Mouse (Mus musculus) T-cell, adult 2 months (primary cell): ENCODE data around the gene Gpr19.
A peak's percentile ranks its signal among the peaks of the same experiment; 100 is the strongest.

Experiments used
- DNase-seq: peaks from one replicate; pipeline ENCODE4 v3.0.0; 2022; ENCODE audit warnings: low spot score

Gene Gpr19

DNA sequence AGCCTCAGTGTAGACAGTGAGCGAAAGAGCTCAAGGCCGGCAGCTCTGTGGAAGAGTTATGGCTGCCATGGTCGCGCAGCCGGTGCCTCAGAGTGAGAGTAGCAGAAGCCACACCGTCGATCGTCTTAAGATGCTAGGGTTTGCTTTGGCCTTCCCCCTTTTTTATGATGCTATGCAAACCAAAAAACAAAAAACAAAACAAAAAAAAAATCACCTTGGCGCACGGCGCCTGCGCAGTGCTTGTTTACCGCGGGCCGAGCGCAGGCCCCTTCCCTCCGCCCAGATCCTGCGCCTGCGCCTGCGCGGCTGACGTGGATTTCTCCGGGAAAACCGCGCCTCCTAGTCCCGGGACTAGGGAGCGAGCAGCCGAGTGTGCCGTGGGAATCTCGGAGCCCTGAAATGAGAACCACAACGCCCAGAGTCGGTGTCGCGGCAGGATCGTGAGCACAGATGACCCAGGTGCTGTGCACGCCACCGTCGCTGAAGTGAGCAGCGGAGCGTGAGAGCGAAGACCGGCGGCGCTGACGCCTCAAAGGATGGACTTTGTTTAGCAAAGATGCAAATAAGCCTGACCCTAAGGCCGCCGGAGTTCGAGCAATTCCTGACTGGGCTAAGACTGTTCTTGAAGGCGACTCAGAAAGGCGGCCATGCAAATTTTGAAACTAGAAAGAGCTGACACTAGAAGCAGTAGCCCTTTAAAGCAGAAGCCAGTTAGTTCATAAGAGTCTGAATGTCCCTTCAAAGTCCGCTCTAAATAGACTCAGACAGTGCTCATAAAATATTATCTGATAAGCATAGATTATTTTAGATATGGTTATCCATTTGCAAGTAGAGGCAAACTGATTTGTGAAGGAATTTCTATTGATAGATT lies at the start of gene Gpr19:
Gene Gpr19 (minus strand): TSS at position 484 of the 871 bp plus-strand sequence.
- peak; percentile 86 for DNase-seq

DNA sequence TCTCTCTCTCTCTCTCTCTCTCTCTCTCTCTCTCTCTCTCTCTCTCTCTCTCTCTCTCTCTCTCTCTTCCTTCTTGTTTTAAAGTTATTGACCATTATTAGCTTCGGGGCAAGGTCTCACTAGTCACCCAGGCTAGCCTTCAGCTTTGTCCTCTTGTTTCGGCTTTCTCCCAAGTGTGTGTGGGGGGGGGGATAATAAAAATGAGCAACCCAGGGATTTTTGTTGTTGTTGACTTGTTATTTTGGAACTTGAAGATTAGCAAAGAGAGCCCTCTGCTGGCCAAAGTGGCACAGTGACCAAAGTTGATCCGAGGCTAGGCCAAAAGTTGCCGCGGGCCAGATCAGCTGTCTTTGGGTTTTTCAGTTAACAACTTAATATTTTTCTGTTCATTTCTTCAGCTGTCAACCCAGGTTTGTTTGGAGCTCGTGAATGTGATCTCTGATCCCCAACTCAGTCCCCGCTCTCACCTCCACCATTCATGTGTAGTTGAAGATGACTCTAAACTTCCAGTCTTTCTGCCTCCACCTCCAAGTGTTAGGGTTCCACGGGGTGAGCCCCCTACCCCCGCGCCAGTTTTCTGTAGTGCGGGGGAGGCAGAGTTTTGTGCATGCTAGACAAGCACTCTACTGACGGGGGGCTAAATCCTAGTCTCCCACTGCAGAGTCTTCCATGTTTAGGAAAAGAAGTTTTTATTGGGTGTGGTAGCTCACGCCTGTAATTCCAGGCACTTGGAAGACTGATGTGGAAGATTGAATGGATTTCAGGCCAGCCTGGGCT lies 49.1 kb upstream of the Gpr19 start:
- peak; percentile 73 for DNase-seq

DNA sequence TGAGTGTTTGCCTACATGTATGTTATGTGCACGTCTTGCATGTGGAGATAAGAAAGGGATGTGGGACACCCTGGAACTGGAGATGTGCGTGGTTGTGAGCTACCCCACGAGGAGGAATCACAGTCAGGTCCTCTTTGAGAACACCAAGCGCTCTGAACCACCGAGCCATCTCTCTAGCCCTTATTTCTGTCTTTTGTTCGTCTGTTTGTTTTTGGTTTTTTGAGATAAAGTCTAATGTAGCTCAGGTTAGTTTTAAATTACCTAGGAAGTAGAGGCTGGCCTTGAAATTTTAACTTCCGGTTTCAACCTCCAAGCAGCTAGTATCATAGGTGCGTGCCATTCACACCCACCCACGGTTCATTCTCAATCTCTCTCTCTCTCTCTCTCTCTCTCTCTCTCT lies 48.5 kb upstream of the Gpr19 start:
- peak; percentile 22 for DNase-seq

DNA sequence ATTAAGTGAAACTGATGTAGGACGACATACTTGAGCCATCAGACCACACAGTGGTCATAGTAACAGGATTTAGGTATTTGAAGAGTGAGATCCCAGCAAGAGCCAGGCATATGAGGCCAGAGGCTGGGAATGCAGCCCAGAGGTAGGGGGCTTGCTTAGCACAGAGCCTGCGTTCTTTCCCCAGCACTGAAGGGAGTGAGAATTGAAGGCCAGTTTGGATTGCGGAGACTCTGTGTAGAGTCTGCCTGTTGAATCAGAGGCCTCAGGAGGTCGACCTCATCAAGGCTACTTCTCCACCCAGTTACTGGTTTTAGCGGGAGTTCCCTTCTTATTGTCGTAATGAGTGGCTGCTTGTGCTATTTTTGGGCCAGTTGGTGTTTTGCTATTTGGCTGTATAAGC lies 47.7 kb upstream of the Gpr19 start:
- no peak for DNase-seq

DNA sequence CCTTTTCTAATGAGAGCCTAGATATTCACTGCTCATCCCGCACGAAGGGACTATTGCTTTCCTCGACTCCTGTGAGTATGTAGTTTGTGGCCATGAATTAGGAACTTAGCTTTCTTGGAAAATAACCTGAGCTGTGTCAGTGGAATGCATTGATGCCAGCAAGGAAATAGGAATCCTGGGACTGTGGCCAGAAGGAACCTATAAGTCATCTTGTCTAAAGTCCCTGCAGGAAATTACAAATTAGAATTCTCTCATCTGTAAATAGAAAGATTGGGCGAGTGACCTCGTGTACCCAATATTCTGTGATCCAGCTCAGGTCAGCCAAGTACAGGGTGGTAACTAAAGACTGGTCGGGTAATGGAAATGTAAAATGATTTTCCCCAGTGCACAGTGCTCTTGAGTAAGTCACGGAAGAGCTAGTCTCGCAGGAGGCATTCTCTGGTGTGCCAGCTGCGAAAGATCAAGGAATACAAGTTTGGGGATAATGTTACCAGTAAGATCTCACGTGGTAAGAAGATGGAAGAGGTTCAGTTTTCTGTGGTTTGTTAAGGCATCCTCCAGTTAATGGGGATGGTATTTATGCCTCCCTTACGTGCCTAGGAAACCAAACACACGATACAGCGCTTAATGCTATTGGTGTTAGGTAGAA lies 45.5 kb upstream of the Gpr19 start:
- DNase-seq, result no peak

DNA sequence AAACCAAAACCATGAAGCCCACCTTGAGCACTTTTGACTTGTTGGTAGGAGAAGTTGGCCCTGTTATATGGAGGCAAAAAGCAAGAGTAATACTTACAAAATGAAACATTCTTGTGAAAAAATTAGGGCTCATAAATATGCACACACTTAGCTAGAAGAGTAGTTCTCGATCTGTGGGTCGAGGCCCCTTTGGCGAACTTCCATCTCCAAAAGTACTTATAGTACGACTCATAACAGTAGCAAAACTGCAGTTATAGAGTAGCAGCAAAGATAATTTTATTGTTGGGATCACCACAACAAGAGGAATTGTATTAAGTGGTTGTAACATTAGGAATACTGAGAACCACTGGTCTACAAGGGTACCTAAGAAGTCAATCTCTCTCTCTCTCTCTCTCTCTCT lies 41.4 kb upstream of the Gpr19 start:
- no peak for DNase-seq

DNA sequence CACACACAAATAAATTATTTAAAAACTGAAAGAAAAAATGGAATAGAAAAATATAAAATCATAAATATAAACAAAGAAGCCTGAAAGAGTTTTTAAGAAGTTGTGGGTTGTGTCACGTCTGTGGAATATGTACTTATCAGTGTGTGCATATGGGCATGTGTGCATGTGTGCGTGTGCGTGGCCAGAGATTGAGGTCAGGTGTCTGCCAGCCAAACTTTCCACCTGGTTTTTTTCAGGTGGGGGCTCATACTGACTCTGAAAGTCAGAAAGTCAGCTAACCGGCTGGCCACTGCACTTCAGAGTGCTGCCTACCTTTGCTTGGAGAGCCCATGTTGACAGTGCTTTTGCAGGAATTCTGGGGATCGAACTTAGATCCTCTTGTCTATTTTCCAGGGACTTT lies 35.9 kb upstream of the Gpr19 start:
- no peak for DNase-seq

DNA sequence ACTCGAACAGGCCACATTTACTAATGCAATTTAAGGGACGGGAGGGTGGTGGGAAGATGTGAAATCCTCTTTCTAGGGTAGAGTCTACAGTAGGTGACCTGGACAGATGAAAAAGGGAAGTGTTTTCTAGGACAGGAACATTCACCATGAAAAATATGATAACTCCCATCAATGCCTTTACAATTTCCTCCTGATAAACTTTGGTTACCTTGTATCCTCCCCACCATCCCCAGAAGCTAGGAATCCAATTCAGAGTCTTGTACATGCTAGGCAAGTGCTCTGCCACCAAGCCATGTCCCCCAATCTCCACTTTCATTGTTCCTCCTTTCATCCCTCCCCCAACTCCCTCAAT lies 34.8 kb upstream of the Gpr19 start:
- DNase-seq, result no peak

DNA sequence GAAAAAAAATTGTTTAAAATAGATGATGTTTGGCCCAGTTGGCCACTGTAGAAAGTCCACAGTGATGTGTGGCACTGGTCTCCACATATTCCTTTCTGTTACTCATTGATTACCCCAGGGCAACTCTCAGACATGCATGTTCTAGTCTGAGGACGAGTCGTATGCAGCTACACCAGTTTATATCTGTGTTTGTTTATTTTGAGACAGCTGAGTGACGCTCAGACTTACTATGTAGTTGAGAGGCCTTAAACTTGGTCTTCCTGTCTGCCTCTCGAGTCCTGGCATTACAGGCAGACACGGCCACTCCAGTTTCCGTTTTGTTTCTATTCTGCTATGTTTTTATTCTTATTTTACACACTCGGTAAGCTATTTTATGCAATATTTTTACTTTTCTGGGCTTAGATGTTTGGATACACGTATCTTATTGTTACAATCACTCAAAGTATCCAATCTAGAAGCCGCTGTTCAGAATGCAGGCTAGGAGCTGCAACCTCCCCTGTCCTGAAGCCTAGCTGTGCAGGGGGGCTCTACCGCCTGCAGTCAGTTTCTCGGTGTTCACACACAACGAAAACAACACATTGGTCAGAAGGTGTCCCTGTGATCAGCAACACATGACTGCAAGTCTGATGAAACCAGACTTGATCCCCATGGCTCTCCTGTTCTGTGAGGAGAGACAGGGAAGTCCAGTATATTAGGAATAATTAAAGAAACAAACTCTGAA lies 34.3 kb upstream of the Gpr19 start:
- no peak for DNase-seq

DNA sequence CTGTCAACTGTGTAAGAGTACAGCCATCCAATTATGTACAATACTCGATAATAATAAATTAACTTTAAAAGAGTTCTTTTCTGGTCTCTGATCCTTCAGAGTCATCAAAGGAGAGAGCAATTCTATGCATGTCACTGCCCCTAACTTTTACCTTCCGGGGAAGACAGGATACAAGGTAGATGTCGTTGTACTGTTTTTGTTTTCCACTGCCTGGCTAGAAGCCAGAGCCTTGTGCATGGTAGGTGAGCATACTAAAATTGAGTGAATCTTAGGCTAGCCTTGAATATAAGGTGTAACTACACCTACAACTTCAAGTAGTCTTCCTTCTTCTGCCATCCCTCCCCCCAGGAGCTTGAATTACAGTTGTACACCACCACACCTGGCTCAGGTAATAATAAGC lies 32.8 kb upstream of the Gpr19 start:
- DNase-seq, result no peak

DNA sequence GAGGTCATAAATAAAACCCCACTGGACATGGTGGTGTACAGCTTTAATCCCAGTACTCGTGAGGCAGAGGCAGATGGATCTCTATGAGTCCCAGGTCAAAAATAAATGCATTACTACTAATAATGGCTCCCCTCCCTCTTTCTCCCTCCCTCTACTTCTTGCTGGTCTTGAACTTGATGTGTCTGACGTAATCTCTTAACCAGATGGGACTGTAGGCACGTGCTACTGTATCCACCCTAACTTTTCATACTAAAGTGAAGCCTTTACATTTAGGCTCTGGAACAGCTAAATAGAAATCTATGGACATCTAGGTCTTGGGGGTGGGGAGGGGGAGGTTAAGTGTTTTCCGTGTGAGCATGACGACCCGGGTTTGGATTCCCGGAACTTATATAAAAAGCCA lies 32.0 kb upstream of the Gpr19 start:
- no peak for DNase-seq

DNA sequence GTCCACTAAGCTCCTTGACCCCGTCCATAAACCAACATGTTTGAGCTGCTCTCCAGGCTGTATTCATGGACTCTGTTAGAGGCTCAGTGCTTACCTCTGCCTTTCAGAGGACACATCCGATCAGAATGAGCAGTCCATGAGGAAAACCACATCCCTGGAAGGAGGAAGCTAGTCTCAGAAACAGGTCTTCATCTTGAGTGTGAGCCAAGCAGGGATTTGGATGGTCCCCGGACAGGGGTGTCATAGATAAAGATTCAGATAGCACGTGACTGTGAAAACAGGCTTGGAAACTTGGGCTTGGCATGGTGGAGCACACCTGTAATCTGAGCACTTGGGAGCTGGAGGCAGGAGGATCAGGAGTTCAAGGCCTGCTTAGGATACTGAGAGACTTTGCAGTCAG lies 31.5 kb upstream of the Gpr19 start:
- DNase-seq, result no peak

DNA sequence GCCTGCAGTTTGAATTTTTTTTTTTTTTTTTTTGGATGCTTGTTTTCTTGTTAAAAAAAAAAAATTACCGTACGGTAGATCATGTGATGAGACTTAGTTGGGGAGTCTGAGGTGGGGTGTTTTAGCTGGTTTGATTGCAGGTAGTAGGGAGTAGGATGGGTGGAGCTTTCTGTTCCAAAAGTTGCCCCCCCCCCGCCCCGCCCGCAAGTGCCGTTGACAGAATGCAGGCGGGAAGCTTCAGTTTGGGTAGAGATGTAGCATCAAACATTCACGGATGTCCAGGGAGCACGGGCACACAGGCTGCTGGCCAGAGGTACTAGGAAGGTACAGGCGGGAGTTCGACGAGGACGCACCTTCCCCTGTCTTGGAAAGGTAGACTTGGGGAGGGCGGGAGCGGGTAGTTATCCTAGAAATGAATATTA lies 30.5 kb upstream of the Gpr19 start:
- DNase-seq, result no peak

DNA sequence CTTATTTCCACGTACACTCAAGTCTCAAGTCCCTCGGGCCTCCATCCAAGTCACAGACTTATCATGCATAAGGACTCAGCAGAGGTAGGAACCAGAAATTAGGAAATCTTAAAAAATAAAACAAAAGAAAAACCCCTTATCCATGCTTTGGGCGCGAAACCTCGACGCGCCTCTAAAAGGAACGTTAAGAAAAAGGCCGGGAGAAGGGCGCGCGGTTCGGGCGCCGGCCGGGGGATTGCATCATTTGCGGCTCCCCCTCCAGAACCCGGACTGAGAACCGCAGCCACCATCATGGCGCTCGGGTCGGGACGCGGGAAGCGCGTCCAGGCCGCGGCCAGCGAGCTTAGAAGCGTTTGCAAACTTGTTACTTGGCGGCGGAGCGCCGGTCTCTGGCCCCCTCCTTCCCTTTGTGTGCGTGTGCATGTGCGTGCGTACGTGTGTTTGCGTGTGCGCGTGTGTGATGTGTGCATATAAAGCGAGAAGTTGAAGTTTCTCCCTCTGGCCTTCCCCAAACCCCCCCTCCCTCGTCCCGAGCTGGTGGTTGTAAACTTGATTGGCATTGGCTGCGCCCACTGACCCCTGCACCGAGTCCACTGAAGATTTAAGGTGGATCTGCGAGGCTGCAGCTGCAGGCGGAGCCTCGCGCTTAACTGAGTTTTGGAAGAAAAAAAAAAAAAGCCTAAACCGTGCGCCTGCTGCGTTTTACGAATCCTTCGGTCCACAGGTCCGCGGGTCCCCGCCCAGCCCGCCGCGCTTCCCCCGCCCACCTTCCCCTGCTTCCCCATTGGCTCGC lies 29.9 kb upstream of the Gpr19 start:
- DNase-seq, result peak; percentile 78

DNA sequence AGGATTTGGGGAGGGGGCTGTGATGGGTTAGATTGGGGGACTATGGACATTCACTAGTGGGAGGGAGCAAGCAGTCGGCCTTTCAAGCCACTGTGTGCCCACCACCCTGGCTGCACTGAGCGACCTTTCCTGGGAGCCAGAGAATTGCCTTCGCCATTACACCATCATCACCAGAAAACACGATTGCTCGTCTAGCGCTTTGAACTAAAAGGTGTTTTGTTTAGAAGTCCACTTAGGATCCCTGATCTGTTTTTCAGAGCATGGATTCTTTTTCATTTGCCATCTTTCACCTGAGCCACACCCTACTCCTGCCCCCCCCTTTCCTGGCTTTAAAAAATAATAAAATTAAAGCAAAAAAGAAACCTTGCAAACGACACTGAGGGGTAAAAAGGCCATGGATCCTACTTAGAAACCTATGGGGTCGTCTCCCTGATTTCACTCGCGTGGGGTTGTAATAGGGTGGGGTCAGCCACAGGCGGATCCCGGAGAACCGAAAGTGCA lies 29.3 kb upstream of the Gpr19 start:
- DNase-seq, result no peak

DNA sequence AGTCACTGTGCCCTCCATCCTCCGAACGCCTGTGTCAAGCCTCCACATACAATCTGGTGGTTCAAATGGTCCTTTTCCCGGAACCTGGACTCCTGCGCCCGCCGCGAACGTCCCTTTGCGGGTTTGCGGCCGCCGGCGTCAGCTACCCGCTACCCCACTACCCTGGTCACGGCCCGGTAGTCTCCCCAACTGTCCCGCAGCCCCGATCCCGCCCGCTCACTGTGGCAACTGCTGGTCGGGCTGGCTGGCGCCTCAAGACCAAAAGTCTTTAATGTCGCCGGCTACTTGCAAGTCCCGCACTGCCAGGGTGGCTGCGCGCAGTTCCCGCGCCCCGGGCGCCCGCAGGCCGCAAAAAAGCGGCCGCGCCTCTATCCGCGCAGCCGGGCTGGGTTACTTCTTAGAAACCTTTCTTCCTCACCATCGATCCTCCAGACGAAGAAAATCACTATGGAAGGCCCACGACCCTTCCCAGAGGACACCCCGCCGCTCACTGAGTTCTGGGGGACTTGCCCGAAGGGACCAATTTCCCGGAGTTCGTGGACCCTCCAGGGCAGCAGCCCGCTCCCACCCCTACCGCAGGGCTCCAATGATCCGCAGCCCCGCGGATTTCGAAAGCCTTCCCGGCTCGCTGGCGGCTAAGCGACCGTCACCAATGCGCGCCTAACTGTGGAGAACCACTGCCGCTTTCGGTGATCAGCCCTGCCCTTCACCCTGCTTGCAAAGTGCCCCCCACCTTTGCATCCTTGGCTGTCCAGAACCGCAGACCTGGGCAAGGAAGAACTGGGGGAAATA lies 28.6 kb upstream of the Gpr19 start:
- peak; percentile 50 for DNase-seq

DNA sequence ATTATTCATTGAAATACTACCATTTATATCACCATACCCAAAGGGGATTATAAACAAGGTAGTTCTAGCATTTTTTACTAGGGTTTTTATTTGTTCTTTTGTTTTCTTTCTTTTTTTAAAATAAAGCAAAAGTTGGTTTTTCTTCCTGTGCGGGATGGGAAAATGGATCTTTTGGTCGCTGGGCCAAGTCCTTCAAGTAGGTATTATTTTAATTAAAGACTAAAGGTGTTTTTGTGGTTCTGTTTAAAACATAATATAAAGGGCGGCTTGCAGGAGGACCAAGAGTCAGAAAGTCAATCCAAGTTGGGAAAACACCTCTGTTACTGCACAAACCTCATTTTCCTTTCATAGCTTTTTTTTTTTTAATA lies 27.9 kb upstream of the Gpr19 start:
- no peak for DNase-seq

DNA sequence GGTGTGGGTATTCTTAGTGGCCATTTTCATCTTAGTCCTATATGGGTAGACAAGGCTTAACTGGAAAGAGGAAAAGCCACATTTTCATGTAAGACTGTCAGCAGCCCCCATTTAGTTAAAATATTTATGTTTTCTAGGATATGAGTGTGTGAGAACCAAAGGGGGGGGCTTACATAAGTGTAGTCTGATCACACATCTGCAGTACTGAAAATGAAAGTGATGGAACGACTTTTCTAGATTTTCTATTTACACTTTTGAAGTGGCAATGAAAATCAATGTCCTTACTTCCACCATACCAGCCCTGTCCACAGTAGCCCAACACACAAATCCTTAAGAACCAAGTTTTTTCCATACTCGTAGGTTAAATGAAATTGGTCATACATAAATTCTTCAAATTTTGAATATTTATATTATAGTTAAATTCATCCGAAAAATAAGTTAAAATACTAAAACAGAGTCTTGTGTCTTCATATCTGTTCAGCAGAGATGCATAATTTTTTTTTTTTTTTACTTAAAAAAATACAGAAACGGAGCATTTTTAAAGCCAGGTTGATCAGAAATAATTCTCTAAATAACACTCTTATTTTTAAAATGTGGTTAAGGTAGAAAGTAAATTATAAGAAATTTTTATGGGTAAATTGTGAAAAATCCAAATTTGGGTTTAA lies 27.4 kb upstream of the Gpr19 start:
- no peak for DNase-seq

DNA sequence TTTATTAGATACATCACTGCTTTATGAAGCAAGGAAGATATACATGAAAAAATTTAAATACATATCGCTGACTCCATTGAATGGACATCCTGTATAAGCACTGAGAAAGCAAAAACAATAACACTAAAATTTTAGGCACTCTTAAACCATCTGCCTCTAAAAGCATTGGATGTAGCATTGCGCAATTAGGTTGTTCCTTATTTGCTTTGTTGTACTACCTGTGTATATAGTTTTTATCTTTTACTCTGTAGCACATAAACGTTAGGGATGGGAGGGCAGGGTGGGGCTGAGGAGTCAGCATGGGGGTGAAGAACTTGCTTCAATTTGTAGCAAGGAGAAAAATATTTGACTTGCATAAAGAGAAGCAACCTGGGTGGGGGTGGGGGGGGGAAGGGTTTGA lies 25.9 kb upstream of the Gpr19 start:
- DNase-seq, result no peak

DNA sequence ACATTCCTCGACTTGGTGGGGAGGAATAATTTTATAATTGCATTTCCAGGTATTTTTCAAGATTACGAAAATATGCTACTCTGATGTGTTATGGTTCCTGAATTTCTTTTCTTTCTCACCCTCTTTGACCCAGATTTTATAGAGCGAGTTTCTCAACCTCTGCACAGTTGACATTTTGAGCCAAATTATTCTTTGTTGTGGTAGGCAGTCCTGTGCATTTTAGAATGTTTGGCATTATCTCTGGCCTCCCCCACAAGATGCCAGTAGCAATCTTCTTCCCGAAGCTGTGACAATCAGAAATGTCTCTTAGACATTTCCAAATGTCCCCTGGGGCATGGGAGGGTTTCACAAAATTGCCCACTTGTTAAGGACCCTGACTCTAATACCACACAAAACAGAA lies 25.3 kb upstream of the Gpr19 start:
- DNase-seq, result no peak
